Mouse (Mus musculus): ENCODE results near the gene Faf1. TPM values are rescaled to one million over a fixed set of nuclear protein-coding genes. Genes with fewer than 3 reads are reported as not detected.

Gene Faf1
- total RNA-seq, 1 experiment = 52.3 TPM

GRCm38 (mm10) chr4:109929058-109929457, 252.7 kb downstream of the Faf1 start:
- TF ChIP-seq ZC3H11A (IDR thresholded peaks at IDR 0.05; ENCODE audit: borderline replicate concordance, low read depth, low read length) = no peak
- TF ChIP-seq CHD2 (IDR thresholded peaks at IDR 0.05; ENCODE audit: low read depth, low read length) = no peak
- no peak for TF ChIP-seq ZNF384 (IDR thresholded peaks at IDR 0.05; ENCODE audit: low read depth, low read length)
- TF ChIP-seq MAFK (IDR thresholded peaks at IDR 0.05; ENCODE audit: insufficient read depth, low read depth, low read length) = no peak
- no peak for TF ChIP-seq HCFC1 (IDR thresholded peaks at IDR 0.05; ENCODE audit: borderline replicate concordance, insufficient read depth, low read length)
- Histone ChIP-seq H3K9me3 (ENCODE audit: control insufficient read depth, insufficient read depth, low read depth, low read length) (no peaks in the 10 kb centered on the region), H3K9ac (ENCODE audit: insufficient read depth, low read depth, low read length, poor library complexity, severe bottlenecking) (no peak overlapping the region), H3K36me3 (ENCODE audit: control insufficient read depth, insufficient read depth, low read length, poor library complexity, severe bottlenecking) (no peaks in the 10 kb centered on the region; the same call in 1 of the 2 replicates), H3K27ac (ENCODE audit: insufficient read depth, low read depth, low read length, poor library complexity, severe bottlenecking) (no peak overlapping the region), H3K4me1 (ENCODE audit: control insufficient read depth in 2 of 2, insufficient read depth in 2 of 2, low read length in 2 of 2, poor library complexity in 1 of 2) (no peaks in the 10 kb centered on the region), H3K4me3 (ENCODE audit: insufficient read depth in 1 of 2, low read depth in 1 of 2, low read length in 2 of 2, poor library complexity in 1 of 2, severe bottlenecking in 1 of 2) (no peak overlapping the region)
- no peak for DNase-seq (ENCODE audit: low read depth, low spot score)
- in situ Hi-C loops (cut with MboI; ENCODE audit: low sequenced_read_pairs in 2 of 2, unreplicated experiment in 2 of 2) = no loop called here

DNA sequence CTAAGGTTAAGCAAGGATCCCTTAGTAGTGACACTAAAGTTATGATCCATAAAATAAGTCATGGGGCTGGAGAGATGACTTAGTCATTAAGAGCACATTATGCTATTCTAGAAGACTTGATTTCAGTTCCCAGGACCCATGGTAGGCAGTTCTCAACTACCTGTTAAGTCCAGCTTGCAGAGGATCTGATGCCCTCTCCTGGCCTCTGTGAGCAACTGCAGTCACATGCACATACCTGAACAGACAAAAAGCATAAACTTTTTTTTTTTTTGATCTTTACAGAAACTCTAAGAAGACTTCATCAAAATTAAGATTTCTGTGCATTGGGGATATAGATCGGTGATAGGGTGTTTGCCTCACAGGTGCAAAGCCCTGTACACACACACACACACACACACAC, 254.1 kb downstream of the Faf1 start:
- Histone ChIP-seq H3K9ac (ENCODE audit: insufficient read depth, low read depth, low read length, poor library complexity, severe bottlenecking) (no peak overlapping the region), H3K4me1 (ENCODE audit: control insufficient read depth in 2 of 2, insufficient read depth in 2 of 2, low read length in 2 of 2, poor library complexity in 1 of 2) (no peaks in the 10 kb centered on the region), H3K9me3 (ENCODE audit: control insufficient read depth, insufficient read depth, low read depth, low read length) (no peaks in the 10 kb centered on the region), H3K36me3 (ENCODE audit: control insufficient read depth, insufficient read depth, low read length, poor library complexity, severe bottlenecking) (no peaks in the 10 kb centered on the region; the same call in 1 of the 2 replicates), H3K27ac (ENCODE audit: insufficient read depth, low read depth, low read length, poor library complexity, severe bottlenecking) (no peak overlapping the region), H3K4me3 (ENCODE audit: insufficient read depth in 1 of 2, low read depth in 1 of 2, low read length in 2 of 2, poor library complexity in 1 of 2, severe bottlenecking in 1 of 2) (no peak overlapping the region)
- peak; percentile 26 for DNase-seq (ENCODE audit: low read depth, low spot score)
- in situ Hi-C loops (cut with MboI; ENCODE audit: low sequenced_read_pairs in 2 of 2, unreplicated experiment in 2 of 2) = no loop called here
- TF ChIP-seq ZC3H11A (IDR thresholded peaks at IDR 0.05; ENCODE audit: borderline replicate concordance, low read depth, low read length) = 0 out of 2 replicates have a peak, but pooled peaks have one; percentile 13
- TF ChIP-seq MAFK (IDR thresholded peaks at IDR 0.05; ENCODE audit: insufficient read depth, low read depth, low read length) = no peak
- TF ChIP-seq ZNF384 (IDR thresholded peaks at IDR 0.05; ENCODE audit: low read depth, low read length) = peak; percentile 87
- TF ChIP-seq HCFC1 (IDR thresholded peaks at IDR 0.05; ENCODE audit: borderline replicate concordance, insufficient read depth, low read length) = no peak

DNA sequence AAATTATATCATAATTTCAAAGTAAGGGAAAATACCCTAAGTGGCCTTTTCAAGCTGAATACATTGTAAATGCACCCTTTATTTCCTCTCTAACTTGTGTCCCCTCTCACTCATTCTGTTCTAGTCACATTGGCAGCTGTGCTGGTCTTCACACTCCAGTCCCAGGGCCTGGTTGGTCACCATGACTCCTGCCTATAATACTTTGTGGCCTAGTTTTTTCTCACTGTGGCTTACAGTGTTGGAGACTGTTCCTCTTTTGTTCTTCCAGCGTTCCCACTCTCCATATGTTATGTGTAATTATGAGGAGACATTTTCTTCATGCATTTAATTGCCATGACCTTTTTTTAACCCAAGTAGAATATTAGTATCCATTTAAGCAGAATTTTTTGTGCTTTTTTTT, 254.5 kb downstream of the Faf1 start:
- Histone ChIP-seq H3K4me3 (ENCODE audit: insufficient read depth in 1 of 2, low read depth in 1 of 2, low read length in 2 of 2, poor library complexity in 1 of 2, severe bottlenecking in 1 of 2) (no peak overlapping the region), H3K4me1 (ENCODE audit: control insufficient read depth in 2 of 2, insufficient read depth in 2 of 2, low read length in 2 of 2, poor library complexity in 1 of 2) (no peaks in the 10 kb centered on the region), H3K9ac (ENCODE audit: insufficient read depth, low read depth, low read length, poor library complexity, severe bottlenecking) (no peak overlapping the region), H3K36me3 (ENCODE audit: control insufficient read depth, insufficient read depth, low read length, poor library complexity, severe bottlenecking) (no peaks in the 10 kb centered on the region; the same call in 1 of the 2 replicates), H3K27ac (ENCODE audit: insufficient read depth, low read depth, low read length, poor library complexity, severe bottlenecking) (no peak overlapping the region), H3K9me3 (ENCODE audit: control insufficient read depth, insufficient read depth, low read depth, low read length) (no peaks in the 10 kb centered on the region)
- DNase-seq (ENCODE audit: low read depth, low spot score) = no peak
- in situ Hi-C loops (cut with MboI; ENCODE audit: low sequenced_read_pairs in 2 of 2, unreplicated experiment in 2 of 2) = no loop called here
- TF ChIP-seq ZNF384 (IDR thresholded peaks at IDR 0.05; ENCODE audit: low read depth, low read length) = no peak
- no peak for TF ChIP-seq ZC3H11A (IDR thresholded peaks at IDR 0.05; ENCODE audit: borderline replicate concordance, low read depth, low read length)
- TF ChIP-seq CHD2 (IDR thresholded peaks at IDR 0.05; ENCODE audit: low read depth, low read length) = no peak
- no peak for TF ChIP-seq MAFK (IDR thresholded peaks at IDR 0.05; ENCODE audit: insufficient read depth, low read depth, low read length)
- TF ChIP-seq HCFC1 (IDR thresholded peaks at IDR 0.05; ENCODE audit: borderline replicate concordance, insufficient read depth, low read length) = no peak

- Histone ChIP-seq H3K4me3 (ENCODE audit: insufficient read depth in 1 of 2, low read depth in 1 of 2, low read length in 2 of 2, poor library complexity in 1 of 2, severe bottlenecking in 1 of 2) (no peak overlapping the region), H3K4me1 (ENCODE audit: control insufficient read depth in 2 of 2, insufficient read depth in 2 of 2, low read length in 2 of 2, poor library complexity in 1 of 2) (no peaks in the 10 kb centered on the region), H3K27ac (ENCODE audit: insufficient read depth, low read depth, low read length, poor library complexity, severe bottlenecking) (no peak overlapping the region), H3K9ac (ENCODE audit: insufficient read depth, low read depth, low read length, poor library complexity, severe bottlenecking) (no peak overlapping the region), H3K9me3 (ENCODE audit: control insufficient read depth, insufficient read depth, low read depth, low read length) (no peaks in the 10 kb centered on the region), H3K36me3 (ENCODE audit: control insufficient read depth, insufficient read depth, low read length, poor library complexity, severe bottlenecking) (peaks cover 2% of the 10 kb centered on the region; the same call in 1 of the 2 replicates)
- in situ Hi-C loops (cut with MboI; ENCODE audit: low sequenced_read_pairs in 2 of 2, unreplicated experiment in 2 of 2) = no loop called here
- TF ChIP-seq MAFK (IDR thresholded peaks at IDR 0.05; ENCODE audit: insufficient read depth, low read depth, low read length) (no peak), ZNF384 (IDR thresholded peaks at IDR 0.05; ENCODE audit: low read depth, low read length) (no peak), CHD2 (IDR thresholded peaks at IDR 0.05; ENCODE audit: low read depth, low read length) (no peak), ZC3H11A (IDR thresholded peaks at IDR 0.05; ENCODE audit: borderline replicate concordance, low read depth, low read length) (no peak), HCFC1 (IDR thresholded peaks at IDR 0.05; ENCODE audit: borderline replicate concordance, insufficient read depth, low read length) (no peak)
- DNase-seq (ENCODE audit: low read depth, low spot score) = no peak
Measured at GRCm38 (mm10) chr4:109936557-109936956, 260.2 kb downstream of the Faf1 start.

- in situ Hi-C loops (cut with MboI; ENCODE audit: low sequenced_read_pairs in 2 of 2, unreplicated experiment in 2 of 2) = no loop called here
- DNase-seq (ENCODE audit: low read depth, low spot score) = no peak
- TF ChIP-seq MAFK (IDR thresholded peaks at IDR 0.05; ENCODE audit: insufficient read depth, low read depth, low read length) (no peak), ZNF384 (IDR thresholded peaks at IDR 0.05; ENCODE audit: low read depth, low read length) (no peak), CHD2 (IDR thresholded peaks at IDR 0.05; ENCODE audit: low read depth, low read length) (no peak), ZC3H11A (IDR thresholded peaks at IDR 0.05; ENCODE audit: borderline replicate concordance, low read depth, low read length) (no peak), HCFC1 (IDR thresholded peaks at IDR 0.05; ENCODE audit: borderline replicate concordance, insufficient read depth, low read length) (no peak)
- Histone ChIP-seq H3K4me1 (ENCODE audit: control insufficient read depth in 2 of 2, insufficient read depth in 2 of 2, low read length in 2 of 2, poor library complexity in 1 of 2) (no peaks in the 10 kb centered on the region), H3K9ac (ENCODE audit: insufficient read depth, low read depth, low read length, poor library complexity, severe bottlenecking) (no peak overlapping the region), H3K9me3 (ENCODE audit: control insufficient read depth, insufficient read depth, low read depth, low read length) (no peaks in the 10 kb centered on the region), H3K4me3 (ENCODE audit: insufficient read depth in 1 of 2, low read depth in 1 of 2, low read length in 2 of 2, poor library complexity in 1 of 2, severe bottlenecking in 1 of 2) (no peak overlapping the region), H3K27ac (ENCODE audit: insufficient read depth, low read depth, low read length, poor library complexity, severe bottlenecking) (no peak overlapping the region), H3K36me3 (ENCODE audit: control insufficient read depth, insufficient read depth, low read length, poor library complexity, severe bottlenecking) (peaks cover 2% of the 10 kb centered on the region; the same call in 1 of the 2 replicates)
Measured at GRCm38 (mm10) chr4:109939291-109939690, 262.9 kb downstream of the Faf1 start.
